ENCODE assay signal across 8 mouse cellular contexts in the genomic region with DNA sequence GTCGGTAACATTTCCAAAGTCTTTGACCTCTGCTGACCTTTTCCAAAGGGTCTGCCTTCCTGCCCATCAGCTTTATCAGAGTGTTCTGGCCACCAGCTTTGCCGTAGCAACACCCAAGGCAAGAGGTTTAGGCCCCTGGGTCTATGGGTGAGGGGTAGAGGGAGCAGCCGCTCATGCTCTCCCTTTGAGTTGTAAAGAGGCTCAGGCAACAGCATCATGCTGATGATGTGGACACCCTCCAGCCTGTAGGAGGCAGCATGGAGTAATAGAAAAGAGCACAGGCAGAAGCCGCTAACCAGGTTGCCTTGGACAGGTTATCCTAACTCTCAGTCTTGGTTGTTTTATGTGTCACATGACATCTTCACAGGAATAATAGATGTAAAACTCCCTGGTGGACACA.
DNase-seq lines count a peak whose midpoint lies in the region; ATAC-seq and TF ChIP-seq lines count a peak whose summit lies in the region.

No protein-coding gene starts in this region.

- no peak overlapping the region for H3K4me2 ChIP-seq in forebrain, postnatal 0 days (ENCODE audit: low read depth)
- H3K4me2 ChIP-seq in forebrain, embryonic 16.5 days (ENCODE audit: low read length): no peak overlapping the region

- no peak overlapping the region for H3K9ac ChIP-seq in forebrain, postnatal 0 days
- no peak overlapping the region for H3K9ac ChIP-seq in forebrain, embryonic 16.5 days (replicated peaks; ENCODE audit: low read depth, low read length)

- no peaks in the 10 kb centered on the region for H3K4me1 ChIP-seq in forebrain, postnatal 0 days (ENCODE audit: insufficient read depth)
- no peaks in the 10 kb centered on the region for H3K4me1 ChIP-seq in forebrain, embryonic 16.5 days (replicated peaks; ENCODE audit: control insufficient read depth, insufficient read depth, low read length)
- H3K4me1 ChIP-seq in lung, adult 2 months (ENCODE audit: control insufficient read depth, insufficient read depth, low read length): no peaks in the 10 kb centered on the region

- TF ChIP-seq CTCF in forebrain, postnatal 0 days (IDR thresholded peaks at IDR 0.05; ENCODE audit: low read depth): peak; percentile 55
- peak; percentile 51 for TF ChIP-seq CTCF in lung, adult 2 months (IDR thresholded peaks at IDR 0.05; ENCODE audit: insufficient read depth, low read length)

- WGBS in forebrain, postnatal 0 days: 40% methylated on average over 4 of the region's 4 CpGs
- WGBS in forebrain, embryonic 16.5 days: 33% methylated on average over 4 of the region's 4 CpGs
- 83% methylated on average over 4 of the region's 4 CpGs for WGBS in lung, adult 2 months

- no peaks in the 10 kb centered on the region for H3K9me3 ChIP-seq in forebrain, postnatal 0 days (ENCODE audit: low read length)
- no peaks in the 10 kb centered on the region for H3K9me3 ChIP-seq in forebrain, embryonic 16.5 days (ENCODE audit: control insufficient read depth, low read length)

- no peak overlapping the region for H3K27ac ChIP-seq in forebrain, postnatal 0 days (ENCODE audit: low read depth, low read length)
- H3K27ac ChIP-seq in forebrain, embryonic 16.5 days (ENCODE audit: low read length): no peak overlapping the region

- no peak for TF ChIP-seq POLR2A in lung, adult 2 months (IDR thresholded peaks at IDR 0.05; ENCODE audit: borderline replicate concordance, extremely low read depth, low read depth, low read length)

- DNase-seq in forebrain, postnatal 0 days: peak; percentile 13
- peak; percentile 2 for DNase-seq in spleen, adult 12 weeks (ENCODE audit: low spot score)
- no peak for DNase-seq in spleen, adult 18-20 months
- DNase-seq in embryo, embryonic 11 days: peak; percentile 65
- no peak for DNase-seq in lung, adult 2 months
- peak; percentile 53 for DNase-seq in thymus, postnatal 25 days

- H3K4me3 ChIP-seq in forebrain, postnatal 0 days (ENCODE audit: low read depth, low read length): no peak overlapping the region
- H3K4me3 ChIP-seq in forebrain, embryonic 16.5 days (replicated peaks; ENCODE audit: low read length): no peak overlapping the region
- H3K4me3 ChIP-seq in lung, adult 2 months (replicated peaks; ENCODE audit: extremely low read depth, low read depth, low read length): no peak overlapping the region

- H3K27me3 ChIP-seq in forebrain, postnatal 0 days (ENCODE audit: insufficient read depth, low read length): no peaks in the 10 kb centered on the region
- no peaks in the 10 kb centered on the region for H3K27me3 ChIP-seq in forebrain, embryonic 16.5 days (replicated peaks; ENCODE audit: control insufficient read depth, insufficient read depth, low read length)

- no peak for ATAC-seq in forebrain, postnatal 0 days
- no peak for ATAC-seq in forebrain, embryonic 16.5 days
- no peak for ATAC-seq in erythroblast, adult 5-6 weeks (replicated peaks; ENCODE audit: low FRiP score, poor library complexity, severe bottlenecking)

- H3K36me3 ChIP-seq in forebrain, postnatal 0 days (ENCODE audit: insufficient read depth): 0 out of 2 replicates have a peak, but pooled peaks cover 3% of the 10 kb centered on the region
- no peaks in the 10 kb centered on the region for H3K36me3 ChIP-seq in forebrain, embryonic 16.5 days (ENCODE audit: control insufficient read depth, insufficient read depth)

Comparison
In these comparisons a context has a peak if more than half of its experiments do, and no peak if none do; other contexts are left out.
1. DNase-seq: peak in forebrain, postnatal 0 days (single experiment), spleen, adult 12 weeks (single experiment), embryo, embryonic 11 days (single experiment) and thymus, postnatal 25 days (single experiment); none in spleen, adult 18-20 months (0 of 2) and lung, adult 2 months (single experiment).